Mouse (Mus musculus) kidney, embryonic 14.5 days (tissue): ENCODE results near the gene Vstm5. TPM values are rescaled to one million over a fixed set of nuclear protein-coding genes. Genes with fewer than 3 reads are reported as not detected.

Source experiments
- ATAC-seq: fragments of 200-750 bp; cut with Nextera tagmentation; 2 replicates; pipeline ENCODE4 v1.8.0; 2017; ENCODE audit warnings: moderate number of reproducible peaks, mild to moderate bottlenecking, moderate TSS enrichment, moderate library complexity; ENCODE audit not compliant: low FRiP score, low TSS enrichment
- H3K27ac ChIP-seq: fragments of 300-500 bp; sonication (generic); 2 replicates; pipeline ENCODE4 v1.5.1; 2014; ENCODE audit warnings: low read depth, mild to moderate bottlenecking, low read length, moderate library complexity, mixed read lengths
- H3K27me3 ChIP-seq: fragments of 300-500 bp; sonication (generic); 2 replicates; pipeline ENCODE4 v1.6.1; 2014; ENCODE audit warnings: mild to moderate bottlenecking, low read length; ENCODE audit not compliant: control insufficient read depth, insufficient read depth
- H3K36me3 ChIP-seq: fragments of 300-500 bp; sonication (generic); 2 replicates; pipeline ENCODE4 v1.6.1; 2014; ENCODE audit warnings: low read length, mixed read lengths; ENCODE audit not compliant: control insufficient read depth, insufficient read depth
- H3K4me1 ChIP-seq: fragments of 300-500 bp; sonication (generic); 2 replicates; pipeline ENCODE4 v1.6.1; 2014; ENCODE audit warnings: low read length, mixed read lengths; ENCODE audit not compliant: control insufficient read depth, insufficient read depth
- H3K4me2 ChIP-seq: fragments of 300-500 bp; sonication (generic); replicated peaks from 2 replicates; pipeline ENCODE4 v1.6.1; 2014; ENCODE audit warnings: low read depth, mild to moderate bottlenecking, low read length
- H3K4me3 ChIP-seq: fragments of 300-500 bp; sonication (generic); 2 replicates; pipeline ENCODE4 v1.5.1; 2014; ENCODE audit warnings: mild to moderate bottlenecking, low read length
- H3K9ac ChIP-seq: fragments of 300-500 bp; sonication (generic); 2 replicates; pipeline ENCODE4 v1.6.1; 2014; ENCODE audit warnings: low read depth, mild to moderate bottlenecking, low read length, moderate library complexity
- H3K9me3 ChIP-seq: fragments of 300-500 bp; sonication (generic); 2 replicates; pipeline ENCODE4 v1.6.1; 2016; ENCODE audit warnings: low read length; ENCODE audit not compliant: control insufficient read depth
- WGBS: fragments of 180-500 bp; shearing (Covaris S2); extraction: QIAGEN DNeasy Blood & Tissue Kit; methylation state at CpG from one replicate; pipeline ENCODE4 v1.1.7; 2014; 5-methylcytosine and 5-hydroxymethylcytosine counted together
- polyA plus RNA-seq: library from polyadenylated mRNA; unstranded; fragments of >200 nt; fragmentation: Nextera tagmentation; extraction: Ambion mirVana; gene quantifications from 2 replicates; pipeline ENCODE4 v1.2.1, GENCODE M21; 2014

Vstm5 gene
- polyA plus RNA-seq, 1 experiment from 2014 or later = 5.6 TPM

- H3K4me1 ChIP-seq = peaks cover 16% of the 10 kb centered on the region; the same call in 1 of the 2 replicates
- no peak overlapping the region for H3K9ac ChIP-seq
- H3K4me3 ChIP-seq = no peak overlapping the region
- H3K36me3 ChIP-seq = no peaks in the 10 kb centered on the region
- WGBS = 71% methylated on average over 3 of the region's 3 CpGs
- no peak for ATAC-seq
- no peak overlapping the region for H3K4me2 ChIP-seq
- no peaks in the 10 kb centered on the region; the same call in 1 of the 2 replicates for H3K9me3 ChIP-seq
- H3K27me3 ChIP-seq = no peaks in the 10 kb centered on the region
- no peak overlapping the region for H3K27ac ChIP-seq
These were observed 2.9 kb upstream of the Vstm5 start for GRCm38 (mm10) chr9:15235986-15236385.

GRCm38 (mm10) chr9:15237516-15238296 is 1.1 kb upstream of the Vstm5 start:
- Histone ChIP-seq H3K9ac (no peak overlapping the region), H3K9me3 (no peaks in the 10 kb centered on the region), H3K36me3 (no peaks in the 10 kb centered on the region), H3K4me2 (no peak overlapping the region), H3K27ac (0 out of 2 replicates have a peak overlapping the region, but pooled peaks have one; percentile 8), H3K4me1 (peaks cover 16% of the 10 kb centered on the region; the same call in 1 of the 2 replicates), H3K27me3 (no peaks in the 10 kb centered on the region), H3K4me3 (no peak overlapping the region)
- WGBS = 51% methylated on average over 14 of the region's 14 CpGs
- ATAC-seq = no peak

- Histone ChIP-seq H3K27me3 (no peaks in the 10 kb centered on the region), H3K27ac (no peak overlapping the region), H3K36me3 (no peaks in the 10 kb centered on the region), H3K4me2 (peak overlapping the region; percentile 82), H3K4me1 (peaks cover 16% of the 10 kb centered on the region; the same call in 1 of the 2 replicates), H3K4me3 (peak overlapping the region; percentile 46), H3K9ac (peak overlapping the region; percentile 67; the same call in 1 of the 2 replicates), H3K9me3 (no peaks in the 10 kb centered on the region)
- peak; percentile 5; the same call in 1 of the 2 replicates for ATAC-seq
- 64% methylated on average over 16 of the region's 16 CpGs for WGBS
These were observed 401 bp upstream of the Vstm5 start for GRCm38 (mm10) chr9:15238297-15238990.

GRCm38 (mm10) chr9:15240006-15240405 is 1.2 kb downstream of the Vstm5 start:
- Histone ChIP-seq H3K9me3 (no peaks in the 10 kb centered on the region), H3K36me3 (no peaks in the 10 kb centered on the region), H3K27ac (no peak overlapping the region), H3K27me3 (no peaks in the 10 kb centered on the region), H3K4me1 (peaks cover 16% of the 10 kb centered on the region; the same call in 1 of the 2 replicates), H3K4me2 (peak overlapping the region; percentile 82; the same call in 1 of the 2 replicates), H3K9ac (no peak overlapping the region), H3K4me3 (no peak overlapping the region)
- WGBS = 88% methylated on average over 6 of the region's 6 CpGs
- ATAC-seq = no peak

- no peaks in the 10 kb centered on the region for H3K36me3 ChIP-seq
- H3K4me3 ChIP-seq = no peak overlapping the region
- H3K27me3 ChIP-seq = no peaks in the 10 kb centered on the region
- no peak overlapping the region for H3K9ac ChIP-seq
- peaks cover 13% of the 10 kb centered on the region; the same call in 1 of the 2 replicates for H3K4me1 ChIP-seq
- H3K4me2 ChIP-seq = no peak overlapping the region
- 72% methylated on average over 6 of the region's 6 CpGs for WGBS
- no peak overlapping the region for H3K27ac ChIP-seq
- no peaks in the 10 kb centered on the region for H3K9me3 ChIP-seq
- ATAC-seq = no peak
These were observed 2.2 kb downstream of the Vstm5 start for GRCm38 (mm10) chr9:15240863-15241595.

GRCm38 (mm10) chr9:15241596-15241939 is 2.7 kb downstream of the Vstm5 start:
- H3K36me3 ChIP-seq = no peaks in the 10 kb centered on the region
- no peaks in the 10 kb centered on the region for H3K27me3 ChIP-seq
- H3K9me3 ChIP-seq = no peaks in the 10 kb centered on the region
- no peak overlapping the region for H3K9ac ChIP-seq
- no peak for ATAC-seq
- H3K4me3 ChIP-seq = no peak overlapping the region
- whole genome bisulfite sequencing = 41% methylated on average over 9 of the region's 9 CpGs
- H3K4me1 ChIP-seq = peaks cover 11% of the 10 kb centered on the region; the same call in 1 of the 2 replicates
- no peak overlapping the region for H3K27ac ChIP-seq
- H3K4me2 ChIP-seq = no peak overlapping the region

GRCm38 (mm10) chr9:15242130-15242529 is 3.3 kb downstream of the Vstm5 start:
- no peak overlapping the region for H3K9ac ChIP-seq
- H3K4me2 ChIP-seq = no peak overlapping the region
- 93% methylated on average over 1 of the region's 1 CpGs for WGBS
- no peak overlapping the region for H3K27ac ChIP-seq
- H3K36me3 ChIP-seq = no peaks in the 10 kb centered on the region
- no peaks in the 10 kb centered on the region for H3K9me3 ChIP-seq
- peaks cover 11% of the 10 kb centered on the region; the same call in 1 of the 2 replicates for H3K4me1 ChIP-seq
- no peak overlapping the region for H3K4me3 ChIP-seq
- ATAC-seq = no peak
- no peaks in the 10 kb centered on the region for H3K27me3 ChIP-seq

GRCm38 (mm10) chr9:15245319-15246075 is 6.7 kb downstream of the Vstm5 start:
- Histone ChIP-seq H3K27ac (no peak overlapping the region), H3K9me3 (no peaks in the 10 kb centered on the region), H3K27me3 (no peaks in the 10 kb centered on the region), H3K4me2 (no peak overlapping the region), H3K4me3 (no peak overlapping the region), H3K9ac (no peak overlapping the region), H3K4me1 (no peaks in the 10 kb centered on the region), H3K36me3 (no peaks in the 10 kb centered on the region)
- 51% methylated on average over 14 of the region's 14 CpGs for WGBS
- ATAC-seq = no peak
